Mouse (Mus musculus) intestine, embryonic 15.5 days (tissue): ENCODE measurements around the gene Fam129c. TPM values are rescaled to one million over a fixed set of nuclear protein-coding genes. Genes with fewer than 3 reads are reported as not detected.
A peak's percentile ranks its signal among the peaks of the same experiment; 100 is the strongest.

Experiments
- ATAC-seq: fragments of 200-750 bp; cut with Nextera tagmentation; 2 replicates; pipeline ENCODE4 v1.8.0; 2017; ENCODE audit warnings: moderate TSS enrichment, moderate library complexity
- H3K27ac ChIP-seq: fragments of 300-500 bp; sonication (generic); 2 replicates; pipeline ENCODE4 v1.5.1; 2015; ENCODE audit warnings: mild to moderate bottlenecking, inconsistent platforms
- H3K27me3 ChIP-seq: fragments of 300-500 bp; sonication (generic); replicated peaks from 2 replicates; pipeline ENCODE4 v1.6.1; 2015; ENCODE audit warnings: inconsistent platforms
- H3K36me3 ChIP-seq: fragments of 300-500 bp; sonication (generic); 2 replicates; pipeline ENCODE4 v1.6.1; 2015; ENCODE audit warnings: inconsistent platforms
- H3K4me1 ChIP-seq: fragments of 300-500 bp; sonication (generic); replicated peaks from 2 replicates; pipeline ENCODE4 v1.6.1; 2015; ENCODE audit warnings: inconsistent platforms
- H3K4me2 ChIP-seq: fragments of 300-500 bp; sonication (generic); replicated peaks from 2 replicates; pipeline ENCODE4 v1.6.1; 2015; ENCODE audit warnings: mild to moderate bottlenecking, inconsistent platforms
- H3K4me3 ChIP-seq: fragments of 300-500 bp; sonication (generic); replicated peaks from 2 replicates; pipeline ENCODE4 v1.5.1; 2015; ENCODE audit warnings: inconsistent platforms
- H3K9ac ChIP-seq: fragments of 300-500 bp; sonication (generic); 2 replicates; pipeline ENCODE4 v1.6.1; 2015; ENCODE audit warnings: inconsistent platforms
- H3K9me3 ChIP-seq: fragments of 300-500 bp; sonication (generic); 2 replicates; pipeline ENCODE4 v1.6.1; 2016; ENCODE audit warnings: inconsistent platforms
- WGBS: fragments of 180-500 bp; shearing (Covaris S2); methylation state at CpG from one replicate; pipeline ENCODE4 v1.1.7; 2015; 5-methylcytosine and 5-hydroxymethylcytosine counted together
- polyA plus RNA-seq: library from polyadenylated mRNA; unstranded; fragments of >200 nt; fragmentation: Nextera tagmentation; extraction: Ambion mirVana; gene quantifications from 2 replicates; pipeline ENCODE4 v1.2.1, GENCODE M21; 2015

The Fam129c gene
- polyA plus RNA-seq, 1 experiment from 2014 or later, result 3.6 TPM

DNA sequence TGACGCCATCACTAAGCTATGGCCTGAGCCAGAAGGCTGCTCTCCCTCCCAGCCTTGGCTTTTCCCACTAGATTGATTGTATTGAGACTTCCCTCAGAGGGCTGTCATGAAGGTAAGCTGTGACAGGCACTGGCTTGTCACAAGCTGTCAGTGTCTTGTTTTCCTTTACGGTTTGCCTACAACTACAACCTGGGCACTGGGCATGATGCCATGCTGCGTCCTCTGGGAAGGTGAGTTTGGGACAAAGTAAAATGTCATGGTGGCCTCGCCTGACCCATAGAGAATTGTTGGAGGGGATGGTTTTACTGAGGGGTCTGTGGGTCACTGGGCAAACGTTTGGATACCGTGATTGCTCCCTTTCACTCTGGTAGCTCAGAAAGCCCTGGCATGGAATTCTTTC lies 40.9 kb downstream of the Fam129c start:
- no peak for ATAC-seq
- H3K36me3 ChIP-seq, result no peaks in the 10 kb centered on the region
- H3K4me3 ChIP-seq, result no peak overlapping the region
- H3K27me3 ChIP-seq, result no peaks in the 10 kb centered on the region; the same call in 1 of the 2 replicates
- peaks cover 13% of the 10 kb centered on the region; the same call in 1 of the 2 replicates for H3K4me1 ChIP-seq
- no peak overlapping the region for H3K4me2 ChIP-seq
- WGBS, result 69% methylated on average over 6 of the region's 6 CpGs
- no peak overlapping the region for H3K27ac ChIP-seq
- no peaks in the 10 kb centered on the region for H3K9me3 ChIP-seq
- no peak overlapping the region for H3K9ac ChIP-seq

DNA sequence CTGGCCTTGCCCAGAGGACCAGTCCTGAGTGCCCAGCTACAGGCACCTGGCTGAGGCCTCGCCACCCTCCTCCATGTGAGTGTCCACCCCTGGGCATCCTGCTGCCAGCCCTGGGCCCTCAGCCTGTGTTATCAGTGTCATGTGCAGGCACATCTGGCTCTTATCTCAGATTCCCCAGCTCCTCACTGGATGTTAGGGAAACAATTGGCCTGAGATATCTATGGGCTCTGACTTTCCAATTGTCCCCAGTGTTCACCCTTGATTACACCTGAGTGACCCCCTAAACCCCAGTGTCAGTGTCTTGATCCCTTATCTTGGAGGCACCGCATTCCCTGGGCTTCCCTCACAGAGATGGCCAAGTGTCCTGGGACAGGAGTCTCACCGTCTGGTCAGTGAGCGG lies 41.9 kb downstream of the Fam129c start:
- WGBS, result 85% methylated on average over 4 of the region's 4 CpGs
- no peaks in the 10 kb centered on the region for H3K9me3 ChIP-seq
- no peak overlapping the region for H3K9ac ChIP-seq
- no peak for ATAC-seq
- no peaks in the 10 kb centered on the region; the same call in 1 of the 2 replicates for H3K27me3 ChIP-seq
- H3K36me3 ChIP-seq, result no peaks in the 10 kb centered on the region
- H3K4me3 ChIP-seq, result no peak overlapping the region
- no peak overlapping the region for H3K4me2 ChIP-seq
- H3K4me1 ChIP-seq, result peaks cover 5% of the 10 kb centered on the region; the same call in 1 of the 2 replicates
- no peak overlapping the region for H3K27ac ChIP-seq

DNA sequence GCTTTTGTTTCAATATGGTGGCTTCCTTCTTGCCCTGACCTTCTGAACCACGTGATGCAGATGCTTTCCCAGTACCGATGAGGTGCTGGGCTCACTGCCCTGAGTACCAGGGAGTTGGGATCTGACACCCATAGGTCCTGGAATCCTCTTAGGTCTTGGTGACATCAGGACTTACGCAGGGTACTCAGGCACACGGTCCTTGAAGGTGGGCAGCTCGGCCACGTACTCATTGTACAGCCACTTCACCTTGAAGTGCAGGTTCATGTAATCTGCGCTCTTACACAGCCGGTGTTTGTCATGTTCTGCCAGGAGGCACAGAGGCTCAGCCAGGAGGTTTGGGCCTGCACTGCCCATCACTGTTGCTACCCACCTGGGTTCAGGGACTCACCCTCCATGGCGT lies 48.1 kb downstream of the Fam129c start:
- no peak for ATAC-seq
- WGBS, result 77% methylated on average over 9 of the region's 9 CpGs
- H3K36me3 ChIP-seq, result no peaks in the 10 kb centered on the region
- no peak overlapping the region for H3K4me2 ChIP-seq
- no peaks in the 10 kb centered on the region for H3K4me1 ChIP-seq
- 0 out of 2 replicates have a peak, but pooled peaks cover 2% of the 10 kb centered on the region for H3K27me3 ChIP-seq
- no peaks in the 10 kb centered on the region for H3K9me3 ChIP-seq
- no peak overlapping the region for H3K27ac ChIP-seq
- no peak overlapping the region for H3K4me3 ChIP-seq
- no peak overlapping the region for H3K9ac ChIP-seq

DNA sequence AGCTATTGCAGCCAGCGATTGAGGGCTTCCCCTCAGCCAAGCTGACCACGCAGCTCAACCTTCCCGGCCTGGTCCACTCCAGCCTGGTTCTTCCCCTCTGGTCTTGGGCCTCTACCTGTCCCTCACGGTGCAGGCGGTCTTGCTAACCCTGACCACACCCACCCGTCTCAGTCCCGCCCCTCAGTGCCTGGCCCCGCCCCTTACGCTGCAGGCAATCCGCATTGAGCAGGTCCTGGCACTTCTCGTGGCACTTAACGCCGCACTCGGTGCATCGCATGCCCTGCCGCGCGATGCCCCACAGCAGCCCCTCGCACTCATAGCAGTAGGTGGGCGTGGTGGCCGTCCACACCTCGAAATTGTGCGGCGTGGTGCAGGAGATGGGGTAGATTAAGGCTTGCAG lies 57.2 kb downstream of the Fam129c start:
- no peaks in the 10 kb centered on the region for H3K36me3 ChIP-seq
- ATAC-seq, result peak; percentile 81
- under 1% methylated on average over 24 of the region's 24 CpGs for WGBS
- H3K9me3 ChIP-seq, result no peaks in the 10 kb centered on the region
- peak overlapping the region; percentile 14; the same call in 1 of the 2 replicates for H3K4me3 ChIP-seq
- peak overlapping the region; percentile 60 for H3K4me2 ChIP-seq
- H3K27ac ChIP-seq, result no peak overlapping the region
- H3K27me3 ChIP-seq, result peaks cover 58% of the 10 kb centered on the region
- no peak overlapping the region for H3K9ac ChIP-seq
- peaks cover 14% of the 10 kb centered on the region for H3K4me1 ChIP-seq

Other genes with a start within 250 kb of the Fam129c start
- 93.5 and 93.8 TPM in 2 replicates for gene Use1, start 230.8 kb upstream of the Fam129c start, polyA plus RNA-seq
- gene Ocel1, start 226.3 kb upstream of the Fam129c start, polyA plus RNA-seq, result 6.7 and 7.9 TPM in 2 replicates
- gene Nr2f6, start 215.7 kb upstream of the Fam129c start, polyA plus RNA-seq, result 81.1 and 85.7 TPM in 2 replicates
- gene Ushbp1, start 201.8 kb upstream of the Fam129c start, polyA plus RNA-seq, result 8.8 and 10.8 TPM in 2 replicates
- 97.8 and 99.8 TPM in 2 replicates for gene Babam1, start 200.8 kb upstream of the Fam129c start, polyA plus RNA-seq
- gene Ankle1, start 191.6 kb upstream of the Fam129c start, polyA plus RNA-seq, result 31.6 and 41.6 TPM in 2 replicates
- 34.6 and 37.5 TPM in 2 replicates for gene Abhd8, start 134.0 kb upstream of the Fam129c start, polyA plus RNA-seq
- 199 and 214 TPM in 2 replicates for gene Mrpl34, start 132.7 kb upstream of the Fam129c start, polyA plus RNA-seq
- 90.2 and 91.3 TPM in 2 replicates for gene Dda1, start 128.4 kb upstream of the Fam129c start, polyA plus RNA-seq
- 1.4 TPM in 2 replicates for gene Ano8, start 111.7 kb upstream of the Fam129c start, polyA plus RNA-seq
- gene Gtpbp3, start 109.5 kb upstream of the Fam129c start, polyA plus RNA-seq, result 13.6 and 16.3 TPM in 2 replicates
- 76.8 and 79.2 TPM in 2 replicates for gene Plvap, start 85.9 kb upstream of the Fam129c start, polyA plus RNA-seq
- 0.32 and 0.43 TPM in 2 replicates for gene Ccdc194, start 71.9 kb upstream of the Fam129c start, polyA plus RNA-seq
- 43.0 and 45.5 TPM in 2 replicates for gene Bst2, start 60.2 kb upstream of the Fam129c start, polyA plus RNA-seq
- gene Mvb12a, start 54.7 kb upstream of the Fam129c start, polyA plus RNA-seq, result 103 and 115 TPM in 2 replicates
- gene Tmem221, start 38.8 kb upstream of the Fam129c start, polyA plus RNA-seq, result 2.1 and 2.8 TPM in 2 replicates
- 0.06 TPM in 1 of 2 replicates, not detected in the other for gene Nxnl1, start 31.0 kb upstream of the Fam129c start, polyA plus RNA-seq
- gene Slc27a1, start 28.8 kb upstream of the Fam129c start, polyA plus RNA-seq, result 23.3 and 25.1 TPM in 2 replicates
- gene Pgls, start 5.5 kb upstream of the Fam129c start, polyA plus RNA-seq, result 241 and 243 TPM in 2 replicates
- gene Colgalt1, start 13.3 kb downstream of the Fam129c start, polyA plus RNA-seq, result 70.8 and 73.5 TPM in 2 replicates
- gene Unc13a, start 74.1 kb downstream of the Fam129c start, polyA plus RNA-seq, result 1.3 and 1.5 TPM in 2 replicates
- 9.0 and 9.2 TPM in 2 replicates for gene Jak3, start 78.6 kb downstream of the Fam129c start, polyA plus RNA-seq
- gene Insl3, start 91.6 kb downstream of the Fam129c start, polyA plus RNA-seq, result 1.2 and 1.9 TPM in 2 replicates
- gene B3gnt3, start 104.1 kb downstream of the Fam129c start, polyA plus RNA-seq, result 16.0 and 17.0 TPM in 2 replicates
- 5.3 and 7.1 TPM in 2 replicates for gene Fcho1, start 128.1 kb downstream of the Fam129c start, polyA plus RNA-seq